Mouse (Mus musculus) cerebellum, adult (tissue): ENCODE data around the gene 1110017D15Rik.

Source experiments
- ATAC-seq: cut with Nextera tagmentation; 2 replicates; pipeline ENCODE4 v1.9.2; 2017; ENCODE audit warnings: mild to moderate bottlenecking, moderate library complexity, mixed read lengths; ENCODE audit not compliant: insufficient number of reproducible peaks, low FRiP score, low TSS enrichment

1110017D15Rik gene

DNA sequence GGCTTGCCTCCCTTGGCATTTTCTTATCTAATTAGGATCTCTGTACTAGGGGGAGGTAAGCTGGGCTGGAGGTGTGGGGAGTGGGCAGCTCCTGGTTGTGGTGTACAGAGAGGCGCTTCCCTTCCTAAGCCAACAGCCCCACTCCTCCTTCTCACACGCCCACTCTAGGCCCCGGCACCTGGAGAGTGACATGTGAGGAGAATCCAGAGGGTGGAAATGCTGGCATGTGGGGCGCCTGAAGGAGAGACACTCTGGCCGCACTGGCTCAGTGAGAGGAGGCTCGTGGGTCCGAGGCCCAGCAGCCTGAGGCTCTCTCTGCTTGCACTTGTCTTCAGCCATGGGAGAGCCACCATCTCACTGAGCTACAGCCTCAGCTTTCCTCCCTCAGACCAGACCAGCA is 1.2 kb upstream of the 1110017D15Rik start:
- ATAC-seq, result no peak

DNA sequence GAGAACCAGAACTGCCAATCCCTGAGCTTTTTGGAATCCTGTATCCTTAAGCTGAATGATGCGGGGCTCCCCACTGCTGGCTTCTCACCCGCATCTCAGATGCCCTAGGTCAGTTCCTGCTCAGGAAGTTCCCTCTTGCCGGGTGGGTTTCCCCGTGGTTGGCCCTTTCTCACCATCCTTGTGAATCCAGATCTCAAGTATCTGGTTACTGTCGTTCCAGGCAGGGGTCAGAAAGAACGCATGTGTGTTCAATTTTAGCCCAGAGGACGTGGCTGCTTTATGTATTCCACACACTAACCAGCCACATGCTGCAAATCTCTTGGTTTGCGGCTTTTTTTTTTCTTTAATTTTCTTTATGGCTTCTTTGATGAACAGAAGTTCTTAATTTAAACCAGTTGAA is 3.4 kb downstream of the 1110017D15Rik start:
- no peak for ATAC-seq

DNA sequence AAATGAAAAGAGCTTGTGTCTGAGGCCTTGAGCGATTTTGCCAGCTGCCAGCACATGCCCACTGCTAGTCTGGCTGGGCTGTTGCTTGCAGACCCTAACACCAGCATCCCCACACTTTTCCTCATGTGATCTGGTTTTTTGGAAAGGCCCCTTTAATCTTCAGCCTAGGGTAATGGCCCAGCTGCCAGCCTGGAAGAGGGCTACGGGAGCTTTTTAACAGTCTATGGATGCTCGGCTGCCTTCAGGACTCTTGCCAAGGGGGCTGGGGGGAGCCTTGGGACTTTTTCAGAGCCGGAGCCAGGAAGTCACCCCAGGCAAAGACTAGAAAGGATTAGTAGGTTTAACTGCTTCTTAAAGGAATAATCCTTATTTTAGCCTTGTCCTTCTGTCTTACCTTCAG is 3.8 kb downstream of the 1110017D15Rik start:
- no peak for ATAC-seq

DNA sequence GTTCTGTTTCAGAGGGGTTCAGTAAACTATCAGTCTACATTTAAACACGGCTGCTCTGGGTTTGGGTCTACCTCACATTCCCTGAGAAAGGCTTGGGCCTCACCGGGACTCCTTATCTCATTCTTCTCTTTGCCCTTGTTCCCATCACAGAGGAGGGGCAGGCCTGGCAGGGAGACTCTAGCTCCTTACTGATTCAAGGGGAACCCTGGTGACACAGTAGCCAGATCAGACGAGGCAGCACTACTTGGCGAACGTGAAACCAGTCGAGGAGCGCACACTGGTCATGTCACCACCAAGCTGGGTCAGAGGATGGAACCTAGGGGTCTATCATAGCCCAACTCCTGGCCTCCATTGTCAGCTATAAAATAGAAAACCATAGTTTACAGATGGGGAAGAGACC is 9.1 kb downstream of the 1110017D15Rik start:
- ATAC-seq, result no peak

DNA sequence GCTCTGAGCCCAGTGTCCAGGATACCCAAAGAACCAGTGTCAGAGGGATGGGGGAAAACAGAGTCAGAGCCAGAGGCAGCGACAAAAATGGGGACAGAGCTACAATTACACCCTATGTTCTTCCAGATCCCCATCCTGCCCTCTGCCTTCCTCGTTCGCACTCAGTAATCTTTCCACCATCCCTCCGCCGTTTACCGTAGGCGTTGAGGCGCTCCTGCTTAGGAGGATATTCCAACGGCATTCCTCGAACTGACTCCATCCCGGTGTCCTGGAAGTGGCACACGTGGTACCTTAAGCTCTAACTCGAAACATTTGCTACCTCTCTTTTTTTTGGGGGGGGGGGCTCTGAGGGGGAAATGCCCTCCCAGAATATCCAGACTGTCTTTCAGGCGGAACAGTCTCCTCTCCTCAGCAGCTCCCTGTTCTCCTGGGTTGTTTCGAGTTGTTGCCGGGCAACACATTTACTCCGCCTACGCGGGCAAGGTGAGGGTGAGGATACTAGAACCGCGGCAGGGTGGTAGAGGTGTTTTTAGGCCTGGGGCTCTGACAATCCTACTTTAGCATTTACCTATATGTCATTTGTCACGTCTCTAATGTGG is 9.7 kb downstream of the 1110017D15Rik start:
- ATAC-seq, result peak; percentile 13

DNA sequence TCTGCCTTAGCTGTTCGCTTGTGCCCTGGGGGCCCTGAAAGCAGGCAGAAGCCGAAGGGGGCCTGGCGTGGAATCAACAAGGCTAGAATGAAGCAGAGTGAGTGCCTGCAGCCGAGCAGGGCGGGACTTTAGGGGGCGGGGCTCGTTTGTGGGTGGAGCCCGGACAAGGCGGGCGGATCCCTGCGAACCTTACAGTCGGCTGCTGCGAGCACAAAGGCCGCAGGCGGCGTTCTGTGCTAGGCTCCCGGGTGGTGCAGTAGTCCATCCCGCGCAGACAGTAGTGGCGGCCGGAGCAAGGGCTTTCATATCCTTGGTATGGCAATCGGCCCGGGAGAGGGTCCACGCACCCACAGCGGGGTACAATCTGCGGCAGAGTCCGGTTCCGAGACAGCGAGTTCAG is 10.2 kb downstream of the 1110017D15Rik start:
- peak; percentile 63 for ATAC-seq

DNA sequence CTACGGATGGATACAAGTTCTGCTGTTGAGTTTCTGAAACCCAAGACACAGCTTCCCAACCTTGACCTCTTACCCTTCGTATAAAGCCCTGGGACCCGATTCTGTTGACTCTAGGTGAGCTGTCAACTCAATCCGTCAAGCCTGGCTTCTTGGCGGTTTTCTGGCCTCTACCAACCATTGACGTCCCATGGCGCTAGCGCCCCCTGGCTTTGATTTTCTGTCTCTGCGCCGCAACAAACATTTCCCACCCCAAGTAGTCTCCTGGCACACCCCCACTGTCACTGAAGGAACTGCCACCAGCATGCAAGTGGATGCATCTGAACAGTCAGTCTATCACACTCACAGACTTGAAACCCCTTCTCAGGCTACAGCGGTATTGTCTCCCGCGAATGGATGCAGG is 11.0 kb downstream of the 1110017D15Rik start:
- no peak for ATAC-seq

DNA sequence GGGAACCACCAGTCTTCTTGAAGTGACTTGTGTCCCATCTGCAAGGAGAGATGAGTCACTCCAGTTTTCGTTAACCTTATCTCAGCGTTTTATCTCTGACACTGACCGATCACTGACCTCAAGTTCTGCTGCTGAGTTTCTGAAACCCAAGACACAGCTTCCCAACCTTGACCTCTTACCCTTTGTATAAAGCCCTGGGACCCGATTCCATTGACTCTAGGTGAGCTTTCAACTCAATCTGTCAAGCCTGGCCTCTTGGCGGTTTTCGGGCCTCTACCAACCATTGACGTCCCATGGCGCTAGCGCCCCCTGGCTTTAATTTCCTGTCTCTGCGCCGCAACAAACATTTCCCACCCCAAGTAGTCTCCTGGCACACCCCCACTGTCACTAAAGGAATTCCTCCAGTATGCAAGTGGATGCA is 12.0 kb downstream of the 1110017D15Rik start:
- ATAC-seq, result no peak

DNA sequence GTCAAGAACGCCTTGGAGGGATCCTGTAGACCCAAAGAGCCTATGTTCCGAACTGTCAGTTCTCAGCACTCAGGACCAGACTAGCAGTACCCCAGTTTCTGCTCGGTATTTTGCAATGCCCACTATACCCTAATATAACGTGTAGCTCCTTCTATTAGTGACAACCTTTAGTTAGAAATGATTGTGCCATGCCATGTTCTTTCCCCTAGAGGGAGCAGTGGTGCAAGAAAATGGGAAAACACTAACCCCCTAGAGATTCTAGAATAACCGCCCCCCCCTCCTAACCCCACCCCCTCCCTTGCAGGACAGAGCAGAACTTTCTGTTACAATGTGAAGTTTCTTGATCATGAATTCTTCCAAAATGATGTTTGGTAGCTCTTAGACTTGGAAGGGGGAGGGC is 12.8 kb downstream of the 1110017D15Rik start:
- ATAC-seq, result no peak

DNA sequence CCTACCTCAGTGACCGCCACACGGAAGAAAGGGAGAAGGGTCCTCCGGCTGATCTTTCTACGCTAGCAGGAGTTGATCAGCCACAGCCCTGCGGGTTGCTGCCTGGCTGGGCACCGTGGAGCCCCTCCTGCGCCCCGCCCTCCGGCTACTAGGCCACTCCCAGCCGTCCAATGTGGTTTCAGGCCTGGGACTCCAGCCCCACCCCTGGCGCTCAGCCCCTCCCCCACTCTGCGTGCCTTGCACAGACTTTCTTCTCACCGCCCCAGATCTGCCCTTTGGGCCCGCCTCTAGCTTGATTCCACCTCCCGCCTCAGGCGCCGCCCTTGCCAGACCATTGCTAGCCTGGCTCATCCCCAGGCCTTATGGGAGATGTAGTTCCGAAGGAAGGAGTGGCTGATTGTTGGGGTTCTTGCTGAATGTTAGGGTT is 14.1 kb downstream of the 1110017D15Rik start, which contains the start of gene AI464131:
AI464131 (minus strand) TSS at position 91 of the 427 bp plus-strand sequence.
- ATAC-seq, result peak; percentile 81

DNA sequence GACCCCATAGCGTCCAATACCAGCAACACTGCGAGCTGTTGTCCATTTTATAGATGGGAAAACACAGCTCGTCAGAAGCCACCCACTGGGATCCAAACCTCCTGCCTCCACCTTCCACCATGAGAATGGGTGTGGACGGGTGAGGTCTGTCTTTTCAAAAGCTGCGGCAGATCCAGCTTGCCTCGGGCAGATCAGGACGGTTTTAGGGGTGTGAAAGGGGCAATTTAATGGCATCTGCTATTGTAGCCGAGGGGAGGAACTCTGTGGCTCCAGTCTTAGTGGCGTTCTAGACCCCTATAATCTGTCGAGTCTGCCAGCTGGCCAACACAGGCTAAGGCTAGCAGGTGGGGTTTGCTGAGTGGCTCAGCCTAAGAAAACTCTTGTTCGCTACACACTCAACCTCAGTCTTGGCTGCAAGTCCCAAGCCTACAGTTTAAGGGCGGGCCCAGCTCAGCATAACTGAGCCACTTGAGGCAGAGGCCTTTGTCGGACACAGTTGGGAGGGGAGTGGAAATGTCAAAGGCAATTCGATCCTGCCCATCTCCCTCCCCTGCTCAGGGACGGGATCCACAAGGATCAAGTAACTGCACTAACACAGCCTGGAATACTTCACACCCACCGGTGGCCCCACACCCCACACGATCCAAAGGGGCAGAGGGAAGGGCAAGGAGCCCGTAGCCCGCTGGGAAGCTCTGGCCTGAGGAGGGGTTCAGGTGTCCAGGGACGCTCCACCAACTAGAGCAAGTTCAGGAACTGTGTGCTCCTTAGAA is 14.8 kb downstream of the 1110017D15Rik start:
- 0 out of 2 replicates have a peak, but pooled peaks have one; percentile 0 for ATAC-seq

DNA sequence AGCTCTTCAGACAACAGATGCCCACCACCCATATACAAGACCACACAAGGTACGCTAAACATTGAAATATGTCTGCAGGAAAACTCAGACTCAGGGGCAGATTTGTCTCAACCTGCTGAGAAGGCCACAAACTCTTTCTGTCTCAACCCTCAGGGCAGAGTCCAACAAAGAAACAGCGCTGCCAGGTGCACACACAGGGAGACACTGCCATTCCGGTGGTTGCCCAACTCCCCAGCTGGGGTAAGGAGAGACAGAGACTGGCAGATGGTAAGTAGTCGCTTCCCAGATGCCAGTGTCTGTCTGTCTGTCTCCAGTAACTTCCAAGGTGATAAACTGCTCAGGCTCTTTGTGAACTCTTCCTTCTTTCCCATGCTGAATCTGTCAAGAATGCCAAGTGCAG is 16.3 kb downstream of the 1110017D15Rik start:
- no peak for ATAC-seq

DNA sequence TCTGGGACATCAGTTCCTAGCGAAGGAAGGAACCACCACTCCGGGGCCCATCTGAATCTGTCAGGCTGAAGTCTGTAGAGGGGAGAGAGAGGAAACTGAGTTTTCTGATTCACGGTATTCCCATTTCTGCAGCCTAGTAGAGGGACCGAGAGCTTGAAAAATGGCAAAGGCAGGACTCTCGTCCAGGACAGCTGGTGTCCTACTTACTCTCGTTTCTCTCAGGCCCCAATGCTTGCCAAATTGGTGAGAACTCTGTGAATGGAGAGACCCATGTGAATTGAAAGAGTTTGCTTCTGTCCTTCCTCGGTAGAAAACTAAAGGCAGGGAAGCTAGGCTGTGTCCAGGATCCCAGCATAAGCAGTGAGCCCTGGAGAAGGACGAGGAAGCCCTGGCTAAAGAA is 17.5 kb downstream of the 1110017D15Rik start:
- ATAC-seq, result no peak

DNA sequence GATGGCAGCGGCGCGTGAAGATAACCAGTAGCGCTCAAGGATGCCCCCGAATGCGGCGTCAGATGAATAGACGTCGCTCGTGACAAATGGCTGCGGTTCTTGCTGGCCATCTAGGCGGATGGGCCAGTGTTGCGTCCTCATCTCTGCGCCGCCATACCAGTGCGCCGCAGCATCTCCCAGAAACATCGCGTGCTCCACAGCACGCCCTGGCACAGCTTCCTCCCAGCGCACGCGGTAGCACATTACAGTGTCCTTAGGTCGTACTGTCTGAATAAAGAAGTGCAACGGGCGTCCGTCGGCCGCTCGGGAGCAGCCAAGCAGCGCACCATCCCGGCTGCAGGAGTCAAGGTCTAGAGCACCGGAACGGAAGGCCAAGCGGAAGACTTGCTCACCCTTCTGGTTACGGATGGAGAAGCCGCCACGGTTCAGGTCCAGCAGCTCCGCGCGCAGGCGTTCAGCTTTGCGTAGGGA is 18.2 kb downstream of the 1110017D15Rik start:
- no peak for ATAC-seq

DNA sequence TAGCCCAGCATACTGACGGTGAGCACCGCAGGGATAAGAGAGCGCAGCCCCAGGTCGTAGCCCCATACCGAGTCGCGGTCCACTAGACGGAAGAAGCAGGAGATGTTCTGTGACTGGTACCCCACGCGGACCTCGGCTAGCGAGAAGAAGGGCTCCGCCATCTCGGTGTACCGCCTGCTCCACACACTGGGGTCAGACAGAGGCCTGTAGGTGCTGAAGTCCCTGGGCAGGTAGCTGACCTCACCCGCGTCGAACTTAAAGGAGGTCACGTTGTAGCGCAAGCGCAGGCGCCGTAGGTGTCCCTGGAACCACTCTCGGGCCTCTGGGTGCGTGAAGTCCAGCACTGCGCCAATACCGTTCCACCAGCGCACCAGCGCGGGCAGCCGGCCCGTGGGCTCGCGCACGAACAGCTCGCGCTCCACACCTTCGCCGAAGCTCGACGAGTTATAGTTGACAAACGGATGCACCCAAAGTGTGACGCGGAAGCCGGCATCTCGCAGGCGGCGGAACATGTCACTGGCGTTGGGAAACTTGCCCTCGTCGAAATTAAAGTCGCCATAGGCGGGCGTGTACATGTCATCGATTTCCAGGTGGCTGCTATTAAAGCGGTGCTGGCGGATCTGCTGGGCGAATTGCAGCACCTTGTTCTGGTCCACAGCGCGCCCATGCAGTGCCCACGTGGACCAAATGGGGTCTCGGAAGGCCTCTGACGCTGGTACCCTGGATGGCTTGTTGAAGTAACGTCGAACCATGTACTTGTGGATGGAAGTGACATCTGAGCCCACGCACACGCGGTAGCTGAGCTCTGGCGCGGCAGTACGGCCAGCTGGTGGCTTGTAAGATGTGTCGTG is 18.9 kb downstream of the 1110017D15Rik start:
- ATAC-seq, result no peak

DNA sequence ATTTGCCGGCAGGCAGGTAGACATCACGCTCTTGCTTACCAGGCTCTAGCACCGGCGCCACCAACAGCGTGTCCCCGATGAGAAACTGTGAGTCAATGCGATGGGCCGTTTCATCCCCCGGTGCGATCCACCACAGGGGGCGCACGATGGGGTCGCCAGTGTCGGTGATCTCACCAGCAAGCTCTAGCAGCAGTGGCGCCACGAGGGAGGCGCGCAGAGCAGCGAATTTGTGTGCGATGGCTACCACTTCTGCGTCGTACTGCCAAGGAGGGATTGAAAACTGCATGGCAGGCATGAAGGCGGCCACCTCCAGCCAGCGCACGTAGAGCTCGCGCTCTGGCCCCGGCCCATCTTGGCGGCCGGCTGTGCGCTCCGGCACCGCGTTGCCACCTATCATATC is 19.6 kb downstream of the 1110017D15Rik start:
- no peak for ATAC-seq

DNA sequence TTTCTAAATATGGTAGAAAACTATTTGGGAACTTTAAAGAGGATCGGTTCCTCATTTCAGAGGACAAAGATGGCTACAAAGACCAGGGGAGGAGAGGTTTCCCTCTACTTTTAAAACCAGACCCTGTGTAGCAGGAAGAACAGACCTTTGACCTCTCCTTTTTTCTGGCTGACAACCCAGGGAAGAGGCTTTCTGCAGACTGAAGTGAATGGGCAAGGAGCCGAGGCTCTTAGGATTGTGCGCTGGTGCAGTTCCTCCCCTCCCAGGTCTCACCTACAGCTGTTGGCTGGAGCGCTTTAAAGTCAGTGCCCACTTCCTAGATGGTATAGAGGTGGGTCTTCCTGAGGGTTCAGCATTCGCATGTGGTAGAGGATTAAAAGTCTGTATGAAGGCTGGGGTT is 20.1 kb downstream of the 1110017D15Rik start:
- ATAC-seq, result no peak

DNA sequence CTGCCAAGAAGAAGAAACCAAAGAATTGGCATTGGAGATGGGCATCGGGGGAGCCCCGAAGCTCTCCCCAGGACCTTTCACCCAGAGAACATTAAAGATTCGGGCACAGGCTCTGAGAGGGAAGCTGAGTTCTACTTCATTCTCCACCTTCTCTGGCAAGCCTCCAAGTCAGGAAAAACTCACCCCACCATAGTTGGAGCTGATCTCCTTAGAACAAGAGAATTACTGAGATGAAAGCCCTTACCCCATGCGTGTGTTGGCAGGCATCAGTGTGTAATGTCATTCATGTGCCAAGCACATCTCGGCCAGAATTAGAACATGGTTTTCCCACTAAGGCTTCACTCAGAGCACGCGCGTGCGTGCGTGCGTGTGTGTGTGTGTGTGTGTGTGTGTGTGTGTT is 21.3 kb downstream of the 1110017D15Rik start:
- ATAC-seq, result no peak

DNA sequence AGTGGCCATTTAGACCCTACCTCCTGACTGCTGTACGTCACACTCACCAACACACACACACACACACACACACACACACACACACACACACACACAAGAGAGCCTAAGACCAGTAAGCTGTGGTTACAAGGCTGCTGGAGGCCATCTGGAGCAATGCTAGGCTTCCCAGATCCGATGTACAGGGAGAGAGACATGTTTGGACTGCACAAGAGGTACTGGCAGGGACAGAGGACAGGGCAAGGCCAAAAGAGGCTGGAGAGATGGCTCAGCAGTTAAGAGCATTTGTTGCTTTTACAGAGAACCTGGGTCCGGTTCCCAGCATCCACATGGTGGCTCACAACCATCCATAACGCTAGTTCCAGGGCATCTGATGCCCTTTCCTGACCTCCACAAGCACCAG is 22.1 kb downstream of the 1110017D15Rik start:
- ATAC-seq, result no peak

DNA sequence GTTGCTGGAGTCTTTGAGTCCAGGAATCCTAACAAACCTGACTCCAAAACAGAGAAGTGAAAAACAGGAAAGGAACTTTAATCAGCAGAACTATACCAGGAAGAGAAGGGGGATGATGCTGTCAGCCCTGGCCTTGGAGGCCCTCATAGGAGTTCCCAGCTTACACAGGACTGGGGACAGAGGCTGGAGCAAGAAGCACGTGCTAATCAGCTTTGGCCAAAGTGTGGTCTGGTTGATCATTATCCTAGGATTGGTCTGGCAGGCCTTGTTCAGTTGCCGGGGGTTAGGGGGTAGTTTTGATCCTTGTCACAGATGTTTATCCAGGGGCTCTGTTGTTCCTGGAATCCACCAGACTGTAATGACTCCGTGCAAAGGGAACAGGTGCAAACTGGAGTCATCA is 22.8 kb downstream of the 1110017D15Rik start:
- no peak for ATAC-seq
